Mouse (Mus musculus) heart, adult 2 months (tissue): ENCODE measurements around the gene Klk5. TPM values are rescaled to one million over a fixed set of nuclear protein-coding genes. Genes with fewer than 3 reads are reported as not detected.
A peak's percentile ranks its signal among the peaks of the same experiment; 100 is the strongest.

Source experiments
- DNase-seq, 2 experiments: peaks; one replicate each; pipeline ENCODE4 v3.0.0; 2021
- H3K27ac ChIP-seq: fragments of 200-600 bp; 2 replicates; pipeline ENCODE4 v1.8.1; 2022
- H3K27me3 ChIP-seq: fragments of 200-500 bp; 2 replicates; pipeline ENCODE4 v1.6.1; 2012; ENCODE audit warnings: mild to moderate bottlenecking, low read length, inconsistent platforms, mixed read lengths; ENCODE audit not compliant: control insufficient read depth, insufficient read depth
- H3K36me3 ChIP-seq: fragments of 200-500 bp; 2 replicates; pipeline ENCODE4 v1.6.1; 2012; ENCODE audit warnings: low read length, inconsistent platforms; ENCODE audit not compliant: control insufficient read depth, insufficient read depth
- H3K4me1 ChIP-seq: fragments of 200-500 bp; 2 replicates; pipeline ENCODE4 v1.6.1; 2011; ENCODE audit warnings: low read length; ENCODE audit not compliant: control insufficient read depth, insufficient read depth
- H3K4me3 ChIP-seq: fragments of 200-600 bp; 2 replicates; pipeline ENCODE4 v1.8.1; 2022
- H3K79me2 ChIP-seq: fragments of 200-500 bp; replicated peaks from 2 replicates; pipeline ENCODE4 v1.6.1; 2012; ENCODE audit warnings: mild to moderate bottlenecking, inconsistent platforms, low read length, moderate library complexity, mixed read lengths; ENCODE audit not compliant: control insufficient read depth, insufficient read depth
- H3K9ac ChIP-seq: fragments of 200-500 bp; 2 replicates; pipeline ENCODE4 v1.6.1; 2012; ENCODE audit warnings: low read depth, mild to moderate bottlenecking, control low read depth, inconsistent platforms, low read length, mixed read lengths
- CTCF ChIP-seq: fragments of 200-600 bp; IDR thresholded peaks from 2 replicates; pipeline ENCODE4 v1.8.1; 2022; ENCODE audit warnings: antibody characterized with exemption, mild to moderate bottlenecking, moderate library complexity
- EP300 ChIP-seq: fragments of 200-500 bp; IDR thresholded peaks from 2 replicates; pipeline ENCODE4 v1.6.1; 2011; ENCODE audit warnings: low read depth, low read length, control low read depth; ENCODE audit not compliant: insufficient read depth
- POLR2A ChIP-seq: fragments of 200-500 bp; IDR thresholded peaks from 2 replicates; pipeline ENCODE4 v1.6.1; 2011; ENCODE audit warnings: mild to moderate bottlenecking, low read depth, low read length, control low read depth; ENCODE audit not compliant: insufficient read depth
- WGBS: fragments of 180-500 bp; shearing (Covaris S2); methylation state at CpG from one replicate; pipeline ENCODE4 v1.1.7; 2018; 5-methylcytosine and 5-hydroxymethylcytosine counted together
- intact Hi-C: fragments of 180-260 bp; cut with DNase I; formaldehyde crosslinking; loops from one replicate; pipeline ENCODE4 v1.15.1; 2025
- polyA plus RNA-seq: library from polyadenylated mRNA; depleted of rRNA; stranded (reverse); fragments of >200 nt; gene quantifications from 2 replicates; pipeline ENCODE4 v1.2.3, GENCODE M21; 2012
- total RNA-seq, 2 experiments: library from RNA; stranded (reverse); gene quantifications; 2 replicates each; pipeline ENCODE4 v1.2.3; 2021

The Klk5 gene
- total and polyA plus RNA-seq, 3 experiments: not detected

DNA sequence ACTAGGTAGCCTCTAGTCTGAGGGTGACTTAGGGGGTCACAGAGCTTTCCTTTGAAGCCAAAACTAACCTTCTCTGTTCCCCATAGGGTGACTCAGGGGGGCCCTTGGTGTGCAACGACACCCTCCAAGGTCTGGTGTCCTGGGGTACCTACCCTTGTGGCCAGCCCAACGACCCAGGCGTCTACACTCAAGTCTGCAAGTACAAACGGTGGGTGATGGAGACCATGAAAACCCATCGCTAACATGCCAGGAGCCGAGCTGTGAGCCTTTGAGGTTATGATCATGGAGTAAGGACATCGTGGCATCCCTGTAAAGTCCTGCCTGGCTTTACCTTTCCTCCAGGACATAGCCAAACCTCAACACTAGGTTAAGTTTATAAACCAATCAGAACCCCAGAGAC, 26.6 kb upstream of the Klk5 start:
- Histone ChIP-seq H3K4me3 (no peak overlapping the region), H3K36me3 (no peaks in the 10 kb centered on the region), H3K27ac (no peak overlapping the region), H3K4me1 (no peaks in the 10 kb centered on the region), H3K79me2 (no peaks in the 10 kb centered on the region), H3K9ac (no peak overlapping the region), H3K27me3 (no peaks in the 10 kb centered on the region)
- DNase-seq: peak in 1 of 2 experiments; percentile 1
- intact Hi-C loops: loop anchor here (2.0 kb wide), 1 partner anchor 16 kb away; no protein-coding TSS in a partner anchor
- WGBS: 83% methylated on average over 7 of the region's 7 CpGs
- TF ChIP-seq CTCF (no peak), POLR2A (no peak), EP300 (no peak)

DNA sequence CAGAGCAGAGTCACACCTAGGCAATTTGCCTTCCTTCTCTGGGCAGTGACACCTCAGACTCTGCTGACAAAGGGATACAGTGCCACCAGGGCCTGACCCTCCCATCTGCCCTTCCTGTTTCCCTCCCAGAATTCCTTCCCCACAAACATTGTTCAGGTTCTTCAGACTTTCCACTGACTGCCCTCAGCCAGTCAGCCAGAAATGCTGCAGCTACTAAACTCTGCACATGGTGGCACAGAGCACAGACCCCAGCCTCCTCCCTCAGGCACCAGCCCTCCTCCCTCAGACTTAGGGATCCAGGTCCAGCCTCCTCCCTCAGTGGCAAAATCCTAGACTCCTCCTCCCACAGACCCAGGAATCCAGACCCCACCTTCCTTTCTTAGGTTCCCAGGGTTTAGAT, 25.0 kb upstream of the Klk5 start:
- no peaks in the 10 kb centered on the region for H3K4me1 ChIP-seq
- TF ChIP-seq POLR2A: no peak
- TF ChIP-seq EP300: no peak
- TF ChIP-seq CTCF: no peak
- H3K79me2 ChIP-seq: no peaks in the 10 kb centered on the region
- H3K9ac ChIP-seq: no peak overlapping the region
- no peak for DNase-seq
- no peak overlapping the region for H3K27ac ChIP-seq
- no peaks in the 10 kb centered on the region for H3K27me3 ChIP-seq
- intact Hi-C loops: no loop called here
- no peaks in the 10 kb centered on the region for H3K36me3 ChIP-seq
- no peak overlapping the region for H3K4me3 ChIP-seq

DNA sequence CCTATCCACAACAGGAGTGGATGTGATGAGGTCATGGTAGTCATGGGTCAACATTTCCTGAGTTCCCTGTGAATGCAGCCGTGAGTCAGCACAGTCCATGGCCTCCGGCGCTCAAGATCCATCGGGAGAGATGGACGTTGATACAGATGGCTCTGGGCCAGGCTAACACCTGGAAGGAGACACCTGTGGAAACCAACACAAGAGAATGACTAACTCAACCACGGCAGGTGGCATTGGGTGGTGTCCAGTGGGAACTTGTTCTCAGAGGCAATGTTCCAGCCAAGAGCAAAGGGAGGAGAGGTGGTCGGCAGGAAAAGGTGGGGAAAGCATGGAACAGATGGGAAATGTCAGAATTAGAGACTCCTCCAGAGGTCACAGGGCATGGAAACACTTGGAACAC, 20.2 kb upstream of the Klk5 start:
- no peaks in the 10 kb centered on the region for H3K36me3 ChIP-seq
- H3K4me1 ChIP-seq: no peaks in the 10 kb centered on the region
- H3K27ac ChIP-seq: no peak overlapping the region
- no peak for TF ChIP-seq EP300
- no peak for TF ChIP-seq POLR2A
- TF ChIP-seq CTCF: no peak
- DNase-seq: peak in 1 of 2 experiments; percentile 8
- no peak overlapping the region for H3K4me3 ChIP-seq
- no peaks in the 10 kb centered on the region for H3K79me2 ChIP-seq
- no peaks in the 10 kb centered on the region for H3K27me3 ChIP-seq
- intact Hi-C loops: no loop called here
- 58% methylated on average over 7 of the region's 7 CpGs for WGBS
- H3K9ac ChIP-seq: no peak overlapping the region

DNA sequence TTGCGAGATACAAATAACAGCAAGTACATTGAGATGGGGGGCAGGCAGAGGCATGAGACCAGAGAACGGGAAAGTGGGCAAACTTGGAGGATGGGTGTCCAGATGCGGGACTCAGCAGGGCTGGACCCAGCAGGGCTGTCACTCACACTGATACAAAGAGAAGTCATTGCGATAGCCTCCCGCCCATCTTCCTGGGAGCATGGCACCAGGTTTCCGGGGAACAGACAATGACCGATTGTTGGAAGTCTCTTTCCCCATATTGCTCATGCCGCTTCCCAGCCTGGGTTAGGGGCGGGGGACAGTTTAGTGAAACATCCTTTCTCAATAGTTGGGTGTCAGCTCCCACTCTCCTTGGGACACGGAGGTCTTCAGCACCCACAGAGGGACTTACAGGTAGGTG, 17.6 kb upstream of the Klk5 start, which contains the start of gene Klk6:
Klk6 (plus strand) TSS at position 301 of the 400 bp plus-strand sequence.
- H3K79me2 ChIP-seq: no peaks in the 10 kb centered on the region
- no peak within 1 kb of the TSS for H3K4me3 ChIP-seq
- intact Hi-C loops: no loop called here
- DNase-seq: peak in 1 of 2 experiments; percentile 7
- H3K9ac ChIP-seq: no peak within 1 kb of the TSS
- 78% methylated on average over 10 of the region's 10 CpGs for WGBS
- no peak within 1 kb of the TSS for H3K27ac ChIP-seq
- TF ChIP-seq POLR2A (no peak), EP300 (no peak), CTCF (no peak)
- H3K4me1 ChIP-seq: no peaks in the 10 kb centered on the region
- H3K36me3 ChIP-seq: no peaks in the 10 kb centered on the region
- H3K27me3 ChIP-seq: no peaks in the 10 kb centered on the region

DNA sequence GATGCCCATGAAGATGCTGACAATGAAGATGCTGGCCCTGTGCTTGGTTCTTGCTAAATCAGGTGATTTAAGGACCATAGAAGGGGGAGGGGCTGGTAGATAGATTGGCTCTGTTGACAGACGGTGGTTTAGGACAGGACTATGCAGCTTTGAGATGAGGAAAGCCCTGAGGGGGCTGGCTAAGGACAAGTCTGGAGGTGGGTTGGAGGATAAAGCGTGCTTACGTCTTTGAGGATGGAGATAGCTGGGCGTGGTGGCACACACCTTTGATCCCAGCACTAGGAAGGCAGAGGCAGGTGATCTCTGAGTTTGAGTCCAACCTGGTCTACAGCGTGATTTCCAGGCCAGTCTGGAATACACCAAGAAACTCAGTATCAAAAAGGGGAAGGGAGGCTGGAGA, 15.7 kb upstream of the Klk5 start:
- TF ChIP-seq CTCF: no peak
- TF ChIP-seq EP300: no peak
- no peak for TF ChIP-seq POLR2A
- no peaks in the 10 kb centered on the region for H3K36me3 ChIP-seq
- no peak overlapping the region for H3K27ac ChIP-seq
- H3K4me3 ChIP-seq: no peak overlapping the region
- H3K27me3 ChIP-seq: no peaks in the 10 kb centered on the region
- 79% methylated on average over 5 of the region's 5 CpGs for WGBS
- no peaks in the 10 kb centered on the region for H3K79me2 ChIP-seq
- intact Hi-C loops: no loop called here
- no peaks in the 10 kb centered on the region for H3K4me1 ChIP-seq
- peak in 1 of 2 experiments; percentile 9 for DNase-seq
- H3K9ac ChIP-seq: no peak overlapping the region

DNA sequence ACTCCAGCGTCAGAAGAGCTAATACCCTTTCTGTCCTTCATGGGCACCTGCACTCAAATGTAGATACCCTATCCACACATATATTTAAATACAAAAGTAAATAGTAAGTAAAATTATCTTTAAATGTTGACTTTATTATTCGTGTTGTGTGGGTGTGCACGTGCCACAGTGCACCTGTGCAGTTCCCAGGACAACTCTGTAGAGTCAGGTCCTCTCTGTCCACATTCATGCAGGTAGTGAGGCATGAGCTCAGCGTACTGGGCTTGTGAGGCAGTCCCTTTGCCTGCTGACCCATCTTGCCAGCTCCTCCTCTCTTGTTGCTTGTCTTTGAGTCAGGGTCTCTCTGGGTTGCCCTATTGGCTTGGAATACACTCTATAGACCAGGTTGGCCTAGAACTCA, 14.1 kb upstream of the Klk5 start:
- TF ChIP-seq POLR2A (no peak), CTCF (no peak)
- WGBS: 78% methylated on average over 4 of the region's 4 CpGs
- Histone ChIP-seq H3K9ac (no peak overlapping the region), H3K4me3 (no peak overlapping the region), H3K4me1 (no peaks in the 10 kb centered on the region), H3K27ac (no peak overlapping the region), H3K27me3 (no peaks in the 10 kb centered on the region), H3K79me2 (no peaks in the 10 kb centered on the region), H3K36me3 (no peaks in the 10 kb centered on the region)
- intact Hi-C loops: no loop called here
- DNase-seq: peak in 1 of 2 experiments; percentile 0

DNA sequence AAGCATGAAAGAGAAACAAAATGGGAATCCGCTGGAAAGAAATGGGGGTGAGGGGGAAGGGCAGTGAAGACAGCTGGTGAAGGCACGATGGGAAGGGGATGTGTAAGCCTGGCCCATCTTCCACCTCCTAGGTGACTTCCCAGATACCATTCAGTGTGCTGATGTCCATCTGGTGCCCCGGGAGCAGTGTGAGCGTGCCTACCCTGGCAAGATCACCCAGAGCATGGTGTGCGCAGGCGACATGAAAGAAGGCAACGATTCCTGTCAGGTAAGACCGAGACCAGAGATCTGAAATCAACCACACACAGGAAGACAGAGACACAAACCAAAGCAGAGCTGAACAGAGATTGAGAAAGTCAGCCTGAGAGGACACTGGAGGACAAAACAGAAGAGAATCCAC, 12.8 kb upstream of the Klk5 start:
- intact Hi-C loops: no loop called here
- DNase-seq: no peak
- H3K9ac ChIP-seq: no peak overlapping the region
- TF ChIP-seq EP300: no peak
- no peak for TF ChIP-seq CTCF
- no peak for TF ChIP-seq POLR2A
- no peaks in the 10 kb centered on the region for H3K4me1 ChIP-seq
- H3K4me3 ChIP-seq: no peak overlapping the region
- no peak overlapping the region for H3K27ac ChIP-seq
- 85% methylated on average over 8 of the region's 8 CpGs for WGBS
- no peaks in the 10 kb centered on the region for H3K36me3 ChIP-seq
- H3K27me3 ChIP-seq: no peaks in the 10 kb centered on the region
- H3K79me2 ChIP-seq: no peaks in the 10 kb centered on the region
